In the genomic region with DNA sequence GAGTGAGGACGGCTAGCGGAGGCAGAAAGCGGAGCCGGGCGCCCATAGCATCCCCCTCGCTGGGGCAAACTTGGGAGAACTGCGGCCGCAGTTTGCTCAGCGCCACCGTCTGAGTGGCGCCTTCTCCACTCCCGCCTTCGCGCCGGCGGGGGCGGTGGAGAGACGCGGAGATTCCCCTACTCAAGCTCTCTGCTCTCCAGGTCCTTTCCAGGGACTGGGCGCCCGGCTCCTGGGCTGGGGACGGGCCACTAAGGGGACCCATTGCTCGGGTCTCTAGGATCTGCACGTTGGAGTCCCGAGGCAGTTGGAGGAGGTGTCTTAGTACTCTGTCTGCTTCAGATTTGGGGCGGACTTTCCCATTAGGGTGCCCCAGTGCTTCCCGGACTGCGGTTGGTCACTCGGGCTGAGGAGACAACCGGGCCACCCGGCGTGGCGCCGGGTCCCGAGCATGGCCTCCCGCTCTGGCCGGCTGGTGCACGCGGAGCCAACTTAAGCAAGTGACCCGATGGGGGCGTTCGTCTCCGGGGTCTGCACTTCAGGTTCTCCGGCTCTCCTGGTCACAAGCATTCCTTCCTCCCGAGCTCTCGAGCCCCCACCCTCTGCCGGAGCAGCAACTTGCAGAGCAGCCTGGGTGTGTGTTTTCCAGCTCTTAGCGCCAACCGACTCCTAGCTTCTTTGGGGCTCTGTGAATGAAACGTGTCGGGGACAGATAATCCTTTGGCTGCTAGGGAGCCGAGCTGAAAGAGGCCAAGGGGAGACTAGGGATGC, we compare ENCODE assay signal across 7 mouse cellular contexts. TPM values are rescaled to one million over a fixed set of nuclear protein-coding genes. Genes with fewer than 3 reads are reported as not detected.
DNase-seq lines count a peak whose midpoint lies in the region; ATAC-seq lines count a peak whose summit lies in the region.

No protein-coding gene starts in this region.

- peaks cover 24% of the 10 kb centered on the region for H3K4me1 ChIP-seq in embryonic facial prominence, embryonic 10.5 days
- peaks cover 6% of the 10 kb centered on the region; the same call in 1 of the 2 replicates for H3K4me1 ChIP-seq in limb, embryonic 11.5 days (ENCODE audit: control insufficient read depth, insufficient read depth, low read length)
- peaks cover 12% of the 10 kb centered on the region for H3K4me1 ChIP-seq in midbrain, embryonic 11.5 days (ENCODE audit: control insufficient read depth, insufficient read depth, low read length)
- peaks cover 3% of the 10 kb centered on the region; the same call in 1 of the 2 replicates for H3K4me1 ChIP-seq in stomach, embryonic 14.5 days (ENCODE audit: control insufficient read depth, insufficient read depth, low read length)

- H3K4me2 ChIP-seq in limb, embryonic 11.5 days (ENCODE audit: low read depth, severe bottlenecking) = peak overlapping the region; percentile 44
- peak overlapping the region; percentile 76 for H3K4me2 ChIP-seq in midbrain, embryonic 11.5 days
- H3K4me2 ChIP-seq in stomach, embryonic 14.5 days (replicated peaks; ENCODE audit: low read depth, low read length) = peak overlapping the region; percentile 55

- H3K27me3 ChIP-seq in embryonic facial prominence, embryonic 10.5 days (replicated peaks; ENCODE audit: low read depth, poor library complexity, severe bottlenecking) = no peaks in the 10 kb centered on the region
- no peaks in the 10 kb centered on the region for H3K27me3 ChIP-seq in limb, embryonic 11.5 days (ENCODE audit: control insufficient read depth, insufficient read depth, low read length)
- no peaks in the 10 kb centered on the region for H3K27me3 ChIP-seq in midbrain, embryonic 11.5 days (ENCODE audit: control insufficient read depth, insufficient read depth, low read length)
- no peaks in the 10 kb centered on the region for H3K27me3 ChIP-seq in stomach, embryonic 14.5 days (ENCODE audit: control insufficient read depth, insufficient read depth, low read length)

- no peaks in the 10 kb centered on the region for H3K9me3 ChIP-seq in embryonic facial prominence, embryonic 10.5 days
- no peaks in the 10 kb centered on the region for H3K9me3 ChIP-seq in limb, embryonic 11.5 days (ENCODE audit: control insufficient read depth, low read length)
- no peaks in the 10 kb centered on the region for H3K9me3 ChIP-seq in midbrain, embryonic 11.5 days (ENCODE audit: control insufficient read depth, low read length)
- no peaks in the 10 kb centered on the region for H3K9me3 ChIP-seq in stomach, embryonic 14.5 days (ENCODE audit: control insufficient read depth, low read depth, low read length)

- H3K36me3 ChIP-seq in embryonic facial prominence, embryonic 10.5 days (replicated peaks) = no peaks in the 10 kb centered on the region
- no peaks in the 10 kb centered on the region for H3K36me3 ChIP-seq in limb, embryonic 11.5 days (ENCODE audit: control insufficient read depth, insufficient read depth, low read length)
- H3K36me3 ChIP-seq in midbrain, embryonic 11.5 days (ENCODE audit: control insufficient read depth, insufficient read depth, low read length) = no peaks in the 10 kb centered on the region
- H3K36me3 ChIP-seq in stomach, embryonic 14.5 days (ENCODE audit: control insufficient read depth, insufficient read depth, low read length) = no peaks in the 10 kb centered on the region

- H3K4me3 ChIP-seq in embryonic facial prominence, embryonic 10.5 days = peak overlapping the region; percentile 90
- peak overlapping the region; percentile 92 for H3K4me3 ChIP-seq in limb, embryonic 11.5 days (ENCODE audit: low read depth, low read length)
- peak overlapping the region; percentile 90 for H3K4me3 ChIP-seq in midbrain, embryonic 11.5 days (ENCODE audit: low read depth, low read length)
- peak overlapping the region; percentile 82 for H3K4me3 ChIP-seq in stomach, embryonic 14.5 days (ENCODE audit: low read depth, low read length)

- H3K9ac ChIP-seq in limb, embryonic 11.5 days (ENCODE audit: low read length) = peak overlapping the region; percentile 99
- peak overlapping the region; percentile 96 for H3K9ac ChIP-seq in midbrain, embryonic 11.5 days (ENCODE audit: low read length)
- H3K9ac ChIP-seq in stomach, embryonic 14.5 days (replicated peaks; ENCODE audit: low read depth, low read length) = peak overlapping the region; percentile 93

- ATAC-seq in limb, embryonic 11.5 days (ENCODE audit: insufficient number of reproducible peaks, low FRiP score, low TSS enrichment, low read depth) = peak; percentile 76
- ATAC-seq in midbrain, embryonic 11.5 days (ENCODE audit: low FRiP score) = peak; percentile 81
- ATAC-seq in stomach, embryonic 14.5 days (ENCODE audit: insufficient number of reproducible peaks, insufficient read depth, low FRiP score, low read depth) = peak; percentile 79

- WGBS in embryonic facial prominence, embryonic 10.5 days = under 1% methylated on average over 52 of the region's 52 CpGs
- WGBS in limb, embryonic 11.5 days = under 1% methylated on average over 45 of the region's 52 CpGs
- under 1% methylated on average over 52 of the region's 52 CpGs for WGBS in midbrain, embryonic 11.5 days
- WGBS in stomach, embryonic 14.5 days = under 1% methylated on average over 52 of the region's 52 CpGs

- H3K27ac ChIP-seq in embryonic facial prominence, embryonic 10.5 days (replicated peaks) = peak overlapping the region; percentile 97
- H3K27ac ChIP-seq in limb, embryonic 11.5 days (replicated peaks; ENCODE audit: low read depth, low read length) = peak overlapping the region; percentile 98
- H3K27ac ChIP-seq in midbrain, embryonic 11.5 days (ENCODE audit: low read depth, low read length) = peak overlapping the region; percentile 93
- peak overlapping the region; percentile 97 for H3K27ac ChIP-seq in stomach, embryonic 14.5 days (ENCODE audit: low read length)

- peak; percentile 65 to 71 for DNase-seq in adrenal gland, postnatal 36 days
- DNase-seq in embryonic facial prominence, embryonic 10.5 days (ENCODE audit: low spot score) = peak; percentile 91
- DNase-seq in heart, adult 11 months = peak; percentile 97
- DNase-seq in kidney, adult 11 months = peak; percentile 18
- DNase-seq in limb, embryonic 11.5 days (ENCODE audit: low spot score) = peak; percentile 87
- DNase-seq in midbrain, embryonic 11.5 days (ENCODE audit: low spot score, missing footprints) = peak; percentile 98

RNA-seq across cellular contexts. Expression of a gene that starts 1.5 kb away (rescaled TPM):
- total RNA-seq in adrenal gland, postnatal 36 days (2021) = 10 to 100 TPM; 12.4 to 14.7 TPM
- 41.4 and 42.9 TPM in 2 replicates for polyA plus RNA-seq in embryonic facial prominence, embryonic 10.5 days (2016; fragmentation: Nextera tagmentation; extraction: Ambion mirVana)
- polyA plus RNA-seq in limb, embryonic 11.5 days (2014; fragmentation: Nextera tagmentation; extraction: Ambion mirVana) = 39.1 and 47.5 TPM in 2 replicates
- 24.6 and 25.1 TPM in 2 replicates for polyA plus RNA-seq in midbrain, embryonic 11.5 days (2014; fragmentation: Nextera tagmentation; extraction: Ambion mirVana)
- polyA plus RNA-seq in stomach, embryonic 14.5 days (2014; fragmentation: Nextera tagmentation; extraction: Ambion mirVana) = 80.7 and 86.1 TPM in 2 replicates

Comparison
In these comparisons a context has a peak if more than half of its experiments do, and no peak if none do; other contexts are left out.
1. Peak in every context shown above with its lines: DNase-seq, ATAC-seq, H3K4me3 ChIP-seq and H3K27ac ChIP-seq.
2. DNase-seq: peak in every context shown above with its lines; median percentile 98 in midbrain, embryonic 11.5 days; 97 in heart, adult 11 months; 91 in embryonic facial prominence, embryonic 10.5 days; 87 in limb, embryonic 11.5 days; 68 in adrenal gland, postnatal 36 days; 18 in kidney, adult 11 months.